Mouse (Mus musculus) bone marrow, adult 2 months (tissue): ENCODE results near the gene Chrng. TPM values are rescaled to one million over a fixed set of nuclear protein-coding genes. Genes with fewer than 3 reads are reported as not detected.

Source experiments
- H3K27ac ChIP-seq: fragments of 200-500 bp; 2 replicates; pipeline ENCODE4 v1.5.1; 2012; ENCODE audit warnings: low read depth, mild to moderate bottlenecking, control low read depth, inconsistent platforms, low read length; ENCODE audit not compliant: control insufficient read depth, poor library complexity, insufficient read depth
- H3K4me1 ChIP-seq: fragments of 200-500 bp; 2 replicates; pipeline ENCODE4 v1.6.1; 2011; ENCODE audit warnings: low read length; ENCODE audit not compliant: control insufficient read depth, insufficient read depth
- H3K4me3 ChIP-seq: fragments of 200-500 bp; replicated peaks from 2 replicates; pipeline ENCODE3; 2011; ENCODE audit warnings: mild to moderate bottlenecking, low read depth, low read length, control low read depth; ENCODE audit not compliant: control insufficient read depth
- CTCF ChIP-seq: fragments of 200-500 bp; IDR thresholded peaks from 2 replicates; pipeline ENCODE4 v1.5.1; 2011; ENCODE audit warnings: low read length, control low read depth; ENCODE audit not compliant: control insufficient read depth, insufficient read depth
- POLR2A ChIP-seq: fragments of 200-500 bp; IDR thresholded peaks from 2 replicates; pipeline ENCODE4 v1.6.1; 2011; ENCODE audit warnings: low read depth, mild to moderate bottlenecking, control low read depth, low read length, borderline replicate concordance; ENCODE audit not compliant: control insufficient read depth
- WGBS: fragments of 180-500 bp; shearing (Covaris S2); methylation state at CpG from one replicate; pipeline ENCODE4 v1.1.7; 2018; 5-methylcytosine and 5-hydroxymethylcytosine counted together
- polyA plus RNA-seq: library from polyadenylated mRNA; stranded (reverse); fragments of >200 nt; gene quantifications from 2 replicates; pipeline ENCODE4 v1.2.4, GENCODE M21; 2011; ENCODE audit warnings: low replicate concordance; ENCODE audit not compliant: missing spikeins, insufficient read depth, insufficient read length

The Chrng gene
- not detected in 2 replicates for polyA plus RNA-seq

DNA sequence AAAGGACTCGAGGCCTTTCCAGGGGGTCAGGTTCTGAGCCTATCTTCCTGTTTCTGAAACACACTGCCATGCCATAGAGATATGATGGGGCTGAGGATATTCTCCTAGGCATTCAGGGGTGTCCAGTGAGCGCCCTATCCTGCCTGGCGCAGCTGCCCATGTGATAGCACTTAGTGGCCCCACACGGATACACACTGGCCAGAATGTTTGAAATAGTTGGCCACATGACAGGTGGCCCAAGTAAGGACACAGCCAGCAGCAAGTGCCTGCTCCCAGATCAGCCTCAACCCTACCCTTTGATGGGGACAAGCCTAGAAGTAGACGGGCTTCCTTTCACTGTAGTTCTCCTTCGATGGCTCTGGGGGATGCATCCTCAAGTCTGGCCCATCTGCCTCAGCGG lies at the start of gene Chrng:
Gene Chrng, plus strand, starts transcription at position 193 of the 400 bp plus-strand sequence.
- WGBS = 73% methylated on average over 7 of the region's 7 CpGs
- TF ChIP-seq CTCF (no peak), POLR2A (no peak)
- no peak within 1 kb of the TSS for H3K4me3 ChIP-seq
- no peak within 1 kb of the TSS for H3K27ac ChIP-seq
- no peaks in the 10 kb centered on the region for H3K4me1 ChIP-seq

DNA sequence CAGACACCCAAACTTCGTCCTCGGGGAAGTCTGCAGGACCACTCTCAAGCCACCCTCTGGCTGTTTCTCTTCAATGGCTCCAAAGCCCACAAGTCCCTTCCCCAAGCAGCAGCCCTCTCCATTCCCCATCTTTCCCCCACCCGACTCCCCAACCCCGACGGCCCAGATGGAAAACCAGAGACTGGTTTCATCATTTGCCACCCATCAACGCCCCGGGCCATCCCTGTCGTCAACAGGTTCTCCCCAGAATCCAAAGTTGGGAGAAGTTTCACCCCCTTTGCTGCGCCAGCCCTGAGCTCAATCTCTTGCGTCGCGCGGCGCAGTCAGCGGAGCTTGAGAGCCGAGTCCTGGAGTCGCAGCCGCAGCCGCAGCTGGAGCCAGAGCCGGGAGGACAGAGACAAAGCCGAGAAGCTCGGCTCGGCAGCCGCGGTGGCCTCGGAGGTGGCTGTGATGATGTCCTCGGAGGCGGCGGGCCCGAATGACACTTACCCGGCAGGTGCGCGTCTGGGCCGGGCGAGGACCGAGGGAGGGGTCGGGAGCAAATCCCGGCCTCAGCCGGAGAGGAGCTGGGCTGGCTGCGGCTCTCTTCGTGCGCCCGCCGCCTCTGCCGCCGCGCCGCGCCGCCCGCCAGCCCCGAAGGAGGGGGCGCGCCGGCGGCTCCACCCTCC lies 48.8 kb upstream of the Chrng start:
- WGBS = under 1% methylated on average over 56 of the region's 56 CpGs
- Histone ChIP-seq H3K4me1 (no peaks in the 10 kb centered on the region), H3K27ac (no peak overlapping the region), H3K4me3 (no peak overlapping the region)
- no peak for TF ChIP-seq CTCF
- no peak for TF ChIP-seq POLR2A

- Histone ChIP-seq H3K4me3 (no peak within 1 kb of the TSS), H3K27ac (no peak within 1 kb of the TSS), H3K4me1 (no peaks in the 10 kb centered on the region)
- TF ChIP-seq CTCF (no peak), POLR2A (no peak)
- WGBS = 3% methylated on average over 12 of the region's 12 CpGs
Measured at GRCm38 (mm10) chr1:87156199-87156587, 48.3 kb upstream of the Chrng start, which contains the start of gene Ecel1. Gene Ecel1, minus strand, starts transcription at chr1:87156521.

DNA sequence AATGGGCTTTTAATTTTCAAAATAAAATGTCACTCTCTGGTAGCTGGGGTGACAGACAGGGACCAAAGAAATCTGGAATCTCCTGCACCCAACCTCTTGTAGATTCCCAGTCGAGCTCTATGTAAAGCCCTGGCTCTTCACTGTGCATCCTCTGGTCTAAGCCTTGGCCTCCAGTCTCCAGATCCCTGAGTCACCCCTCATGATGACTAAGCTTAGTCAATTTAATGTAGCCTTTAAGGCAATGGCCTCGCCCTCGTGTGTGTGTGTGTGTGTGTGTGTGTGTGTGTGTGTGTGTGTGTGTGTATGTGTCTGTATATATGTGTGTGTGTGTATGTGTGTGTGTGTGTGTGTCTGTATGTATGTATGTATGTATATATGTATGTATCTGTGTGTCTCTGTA lies 45.1 kb upstream of the Chrng start:
- H3K4me3 ChIP-seq = no peak overlapping the region
- no peaks in the 10 kb centered on the region for H3K4me1 ChIP-seq
- H3K27ac ChIP-seq = no peak overlapping the region
- TF ChIP-seq POLR2A (no peak), CTCF (no peak)
- WGBS = 58% methylated on average over 3 of the region's 3 CpGs

GRCm38 (mm10) chr1:87164164-87164795 lies 40.2 kb upstream of the Chrng start:
- 53% methylated on average over 11 of the region's 11 CpGs for WGBS
- H3K27ac ChIP-seq = no peak overlapping the region
- no peak for TF ChIP-seq POLR2A
- no peak for TF ChIP-seq CTCF
- no peak overlapping the region for H3K4me3 ChIP-seq
- no peaks in the 10 kb centered on the region for H3K4me1 ChIP-seq

- 51% methylated on average over 9 of the region's 9 CpGs for WGBS
- H3K4me3 ChIP-seq = no peak overlapping the region
Measured at GRCm38 (mm10) chr1:87164796-87165184, 39.7 kb upstream of the Chrng start.

GRCm38 (mm10) chr1:87170458-87170857 lies 34.0 kb upstream of the Chrng start:
- Histone ChIP-seq H3K4me3 (no peak overlapping the region), H3K4me1 (no peaks in the 10 kb centered on the region), H3K27ac (no peak overlapping the region)
- TF ChIP-seq CTCF = no peak
- no peak for TF ChIP-seq POLR2A
- 20% methylated on average over 19 of the region's 19 CpGs for WGBS

More at GRCm38 (mm10) chr1:87164796-87165184, 39.7 kb upstream of the Chrng start:
- H3K4me1 ChIP-seq = no peaks in the 10 kb centered on the region
- no peak overlapping the region for H3K27ac ChIP-seq
- TF ChIP-seq CTCF (no peak), POLR2A (no peak)

DNA sequence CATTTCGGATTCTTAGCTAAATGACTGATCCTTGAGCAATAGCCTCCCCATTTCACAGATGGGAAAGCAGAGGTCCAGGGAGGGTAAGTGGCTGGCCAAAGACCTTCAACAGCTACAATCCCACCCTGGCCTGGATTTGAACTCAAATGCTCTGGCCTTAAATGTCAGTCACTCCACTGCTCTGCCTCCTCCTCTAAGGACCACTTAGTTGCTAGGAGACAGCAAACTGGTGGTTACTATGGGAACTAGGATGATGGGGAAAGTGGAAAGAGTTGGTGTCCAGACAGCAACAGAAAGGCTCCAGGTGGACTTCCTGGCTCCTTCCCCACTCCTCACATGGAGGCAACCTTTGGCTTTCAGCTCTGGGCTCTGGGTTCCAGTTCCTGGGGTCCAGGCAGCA lies 33.1 kb upstream of the Chrng start:
- 83% methylated on average over 1 of the region's 1 CpGs for WGBS

GRCm38 (mm10) chr1:87172316-87172715 lies 32.1 kb upstream of the Chrng start:
- WGBS = 64% methylated on average over 9 of the region's 9 CpGs
- H3K4me1 ChIP-seq = no peaks in the 10 kb centered on the region
- no peak for TF ChIP-seq POLR2A
- no peak for TF ChIP-seq CTCF
- H3K4me3 ChIP-seq = no peak overlapping the region
- H3K27ac ChIP-seq = no peak overlapping the region

More for the DNA sequence above, 33.1 kb upstream of the Chrng start:
- TF ChIP-seq CTCF (no peak), POLR2A (no peak)
- H3K27ac ChIP-seq = no peak overlapping the region
- no peak overlapping the region for H3K4me3 ChIP-seq
- H3K4me1 ChIP-seq = no peaks in the 10 kb centered on the region
